Mouse (Mus musculus): ENCODE results near the gene Olfr1212. TPM values are rescaled to one million over a fixed set of nuclear protein-coding genes. Genes with fewer than 3 reads are reported as not detected.

Gene Olfr1212
- polyA plus RNA-seq (2012; rRNA removed) (not detected in 2 replicates), polyA plus RNA-seq (2014; fragmentation: Nextera tagmentation; extraction: Ambion mirVana) (not detected in 2 replicates)

- Histone ChIP-seq H3K9ac (ENCODE audit: low read depth, low read length, severe bottlenecking) (no peak within 1 kb of the TSS), H3K4me3 (replicated peaks; ENCODE audit: low read length) (no peak within 1 kb of the TSS), H3K36me3 (ENCODE audit: control insufficient read depth, insufficient read depth, low read length) (no peaks in the 10 kb centered on the region), H3K4me2 (replicated peaks; ENCODE audit: low read depth, low read length, severe bottlenecking) (no peak within 1 kb of the TSS), H3K27me3 (ENCODE audit: control insufficient read depth, insufficient read depth, low read length) (no peaks in the 10 kb centered on the region), H3K27ac (replicated peaks; ENCODE audit: low read depth, low read length) (no peak within 1 kb of the TSS), H3K9me3 (ENCODE audit: control insufficient read depth, low read length) (no peaks in the 10 kb centered on the region), H3K4me1 (ENCODE audit: control insufficient read depth, insufficient read depth, low read length) (no peaks in the 10 kb centered on the region)
- DNase-seq (ENCODE audit: low spot score) = no peak
- no peak for TF ChIP-seq POLR2A (IDR thresholded peaks at IDR 0.05; ENCODE audit: borderline replicate concordance, extremely low read depth, insufficient read depth, insufficient read length)
- no peak for ATAC-seq (ENCODE audit: low FRiP score, low read depth)
Measured at GRCm38 (mm10) chr2:88953669-88954068, at the start of gene Olfr1212. Olfr1212 (plus strand) TSS chr2:88953969.

- Histone ChIP-seq H3K9ac (ENCODE audit: low read depth, low read length, severe bottlenecking) (no peak within 1 kb of the TSS), H3K27me3 (ENCODE audit: control insufficient read depth, insufficient read depth, low read length) (no peaks in the 10 kb centered on the region), H3K9me3 (ENCODE audit: control insufficient read depth, low read length) (no peaks in the 10 kb centered on the region), H3K36me3 (ENCODE audit: control insufficient read depth, insufficient read depth, low read length) (no peaks in the 10 kb centered on the region), H3K4me3 (replicated peaks; ENCODE audit: low read length) (no peak within 1 kb of the TSS), H3K27ac (replicated peaks; ENCODE audit: low read depth, low read length) (no peak within 1 kb of the TSS), H3K4me1 (ENCODE audit: control insufficient read depth, insufficient read depth, low read length) (no peaks in the 10 kb centered on the region), H3K4me2 (replicated peaks; ENCODE audit: low read depth, low read length, severe bottlenecking) (no peak within 1 kb of the TSS)
- DNase-seq (ENCODE audit: low spot score) = no peak
- WGBS = 89% methylated on average over 3 of the region's 3 CpGs
- no peak for ATAC-seq (ENCODE audit: low FRiP score, low read depth)
- no peak for TF ChIP-seq POLR2A (IDR thresholded peaks at IDR 0.05; ENCODE audit: borderline replicate concordance, extremely low read depth, insufficient read depth, insufficient read length)
Measured at GRCm38 (mm10) chr2:88915057-88915456, 38.7 kb upstream of the Olfr1212 start, which contains the start of gene Olfr1209. Olfr1209 (minus strand) TSS chr2:88915157.

- Histone ChIP-seq H3K36me3 (ENCODE audit: control insufficient read depth, insufficient read depth, low read length) (no peaks in the 10 kb centered on the region), H3K4me2 (replicated peaks; ENCODE audit: low read depth, low read length, severe bottlenecking) (no peak within 1 kb of the TSS), H3K4me1 (ENCODE audit: control insufficient read depth, insufficient read depth, low read length) (no peaks in the 10 kb centered on the region), H3K9me3 (ENCODE audit: control insufficient read depth, low read length) (no peaks in the 10 kb centered on the region), H3K9ac (ENCODE audit: low read depth, low read length, severe bottlenecking) (no peak within 1 kb of the TSS), H3K27me3 (ENCODE audit: control insufficient read depth, insufficient read depth, low read length) (no peaks in the 10 kb centered on the region), H3K27ac (replicated peaks; ENCODE audit: low read depth, low read length) (no peak within 1 kb of the TSS), H3K4me3 (replicated peaks; ENCODE audit: low read length) (no peak within 1 kb of the TSS)
- no peak for ATAC-seq (ENCODE audit: low FRiP score, low read depth)
- DNase-seq (ENCODE audit: low spot score) = no peak
- 85% methylated on average over 1 of the region's 1 CpGs for WGBS
- TF ChIP-seq POLR2A (IDR thresholded peaks at IDR 0.05; ENCODE audit: borderline replicate concordance, extremely low read depth, insufficient read depth, insufficient read length) = no peak
Measured at GRCm38 (mm10) chr2:88938011-88938410, 15.8 kb upstream of the Olfr1212 start, which contains the start of gene Olfr1211. Olfr1211 (minus strand) TSS chr2:88938111.

GRCm38 (mm10) chr2:88980181-88980580 lies 26.4 kb downstream of the Olfr1212 start, which contains the start of gene Gm13762:
Gm13762 (minus strand) TSS chr2:88980281.
- WGBS = 84% methylated on average over 1 of the region's 1 CpGs
- TF ChIP-seq POLR2A (IDR thresholded peaks at IDR 0.05; ENCODE audit: borderline replicate concordance, extremely low read depth, insufficient read depth, insufficient read length) = no peak
- no peaks in the 10 kb centered on the region for H3K27me3 ChIP-seq (ENCODE audit: control insufficient read depth, insufficient read depth, low read length)
- no peak within 1 kb of the TSS for H3K9ac ChIP-seq (ENCODE audit: low read depth, low read length, severe bottlenecking)
- no peak within 1 kb of the TSS for H3K4me3 ChIP-seq (replicated peaks; ENCODE audit: low read length)
- no peak within 1 kb of the TSS for H3K27ac ChIP-seq (replicated peaks; ENCODE audit: low read depth, low read length)
- H3K4me2 ChIP-seq (replicated peaks; ENCODE audit: low read depth, low read length, severe bottlenecking) = no peak within 1 kb of the TSS
- no peaks in the 10 kb centered on the region for H3K36me3 ChIP-seq (ENCODE audit: control insufficient read depth, insufficient read depth, low read length)
- no peaks in the 10 kb centered on the region for H3K9me3 ChIP-seq (ENCODE audit: control insufficient read depth, low read length)
- ATAC-seq (ENCODE audit: low FRiP score, low read depth) = no peak
- no peaks in the 10 kb centered on the region for H3K4me1 ChIP-seq (ENCODE audit: control insufficient read depth, insufficient read depth, low read length)
- no peak for DNase-seq (ENCODE audit: low spot score)

- DNase-seq (ENCODE audit: low spot score) (no peak), ATAC-seq (ENCODE audit: low FRiP score, low read depth) (no peak)
- TF ChIP-seq POLR2A (IDR thresholded peaks at IDR 0.05; ENCODE audit: borderline replicate concordance, extremely low read depth, insufficient read depth, insufficient read length) = no peak
- no peak within 1 kb of the TSS for H3K9ac ChIP-seq (ENCODE audit: low read depth, low read length, severe bottlenecking)
- no peaks in the 10 kb centered on the region for H3K36me3 ChIP-seq (ENCODE audit: control insufficient read depth, insufficient read depth, low read length)
- no peak within 1 kb of the TSS for H3K4me3 ChIP-seq (replicated peaks; ENCODE audit: low read length)
- no peak within 1 kb of the TSS for H3K4me2 ChIP-seq (replicated peaks; ENCODE audit: low read depth, low read length, severe bottlenecking)
- H3K4me1 ChIP-seq (ENCODE audit: control insufficient read depth, insufficient read depth, low read length) = no peaks in the 10 kb centered on the region
- no peaks in the 10 kb centered on the region for H3K9me3 ChIP-seq (ENCODE audit: control insufficient read depth, low read length)
- no peaks in the 10 kb centered on the region for H3K27me3 ChIP-seq (ENCODE audit: control insufficient read depth, insufficient read depth, low read length)
- no peak within 1 kb of the TSS for H3K27ac ChIP-seq (replicated peaks; ENCODE audit: low read depth, low read length)
- 75% methylated on average over 1 of the region's 1 CpGs for WGBS
Measured at GRCm38 (mm10) chr2:88992553-88992952, 38.8 kb downstream of the Olfr1212 start, which contains the start of gene Olfr1214. Olfr1214 (minus strand) TSS chr2:88992653.

Data from limb, embryonic 14.5 days (tissue).